Mouse (Mus musculus) inflammation-experienced regulatory T-cells, adult 6 months (primary cell): Measurements from ENCODE around the gene Ppard. TPM values are rescaled to one million over a fixed set of nuclear protein-coding genes. Genes with fewer than 3 reads are reported as not detected.

Experiments used
- ATAC-seq: one replicate; pipeline ENCODE4 v1.8.0; 2017
- polyA plus RNA-seq, 3 experiments: library from polyadenylated mRNA; unstranded; fragments of 100-300 nt; shearing (Covaris generic); gene quantifications; one replicate each; pipeline ENCODE4 v1.2.1; 2017

The Ppard gene
- polyA plus RNA-seq, 3 experiments from 2014 or later = 2.5 to 3.8 (median 3.8) TPM

GRCm38 (mm10) chr17:28287980-28288379 lies 55.5 kb downstream of the Ppard start:
- ATAC-seq = no peak

- ATAC-seq = no peak
Observed at GRCm38 (mm10) chr17:28290262-28290661, 57.8 kb downstream of the Ppard start.

- ATAC-seq = no peak
Observed at GRCm38 (mm10) chr17:28290671-28291070, 58.2 kb downstream of the Ppard start.

GRCm38 (mm10) chr17:28291346-28291745 lies 58.8 kb downstream of the Ppard start:
- no peak for ATAC-seq

GRCm38 (mm10) chr17:28293716-28294115 lies 61.2 kb downstream of the Ppard start:
- ATAC-seq = no peak

- ATAC-seq = no peak
Observed at GRCm38 (mm10) chr17:28294449-28295333, 62.2 kb downstream of the Ppard start.

GRCm38 (mm10) chr17:28298888-28299287 lies 66.4 kb downstream of the Ppard start:
- no peak for ATAC-seq

- no peak for ATAC-seq
Observed at GRCm38 (mm10) chr17:28299669-28300320, 67.3 kb downstream of the Ppard start.

GRCm38 (mm10) chr17:28300323-28300722 lies 67.8 kb downstream of the Ppard start:
- no peak for ATAC-seq

- no peak for ATAC-seq
Observed at GRCm38 (mm10) chr17:28300850-28301249, 68.3 kb downstream of the Ppard start.

- ATAC-seq = no peak
Observed at GRCm38 (mm10) chr17:28305172-28305571, 72.7 kb downstream of the Ppard start.

- peak; percentile 37 for ATAC-seq
Observed at GRCm38 (mm10) chr17:28308297-28309195, 76.0 kb downstream of the Ppard start.

GRCm38 (mm10) chr17:28310831-28311230 lies 78.3 kb downstream of the Ppard start:
- ATAC-seq = no peak

GRCm38 (mm10) chr17:28311366-28312132 lies 79.0 kb downstream of the Ppard start:
- no peak for ATAC-seq

GRCm38 (mm10) chr17:28312232-28313211 lies 80.0 kb downstream of the Ppard start:
- no peak for ATAC-seq

GRCm38 (mm10) chr17:28313212-28313879 lies 80.8 kb downstream of the Ppard start, which contains the start of gene Fance:
Gene Fance (plus strand): TSS chr17:28313519.
- ATAC-seq = peak; percentile 97

- ATAC-seq = no peak
Observed at GRCm38 (mm10) chr17:28313880-28314225, 81.4 kb downstream of the Ppard start.

- ATAC-seq = no peak
Observed at GRCm38 (mm10) chr17:28315611-28316160, 83.2 kb downstream of the Ppard start.

GRCm38 (mm10) chr17:28316476-28316875 lies 84.0 kb downstream of the Ppard start:
- ATAC-seq = no peak

GRCm38 (mm10) chr17:28317091-28317490 lies 84.6 kb downstream of the Ppard start:
- no peak for ATAC-seq
